Mouse (Mus musculus) thymus, adult 2 months (tissue): Measurements from ENCODE around the gene Yars.

Experiments
- CTCF ChIP-seq: fragments of 200-500 bp; IDR thresholded peaks from 2 replicates; pipeline ENCODE4 v1.5.1; 2012; ENCODE audit warnings: mild to moderate bottlenecking, control low read depth, low read length, moderate library complexity, borderline replicate concordance; ENCODE audit not compliant: control insufficient read depth, poor library complexity, insufficient read depth; ENCODE audit errors: extremely low read depth
- POLR2A ChIP-seq: fragments of 200-500 bp; IDR thresholded peaks from 2 replicates; pipeline ENCODE4 v1.6.1; 2012; ENCODE audit warnings: mild to moderate bottlenecking, low read length, control low read depth, moderate library complexity; ENCODE audit not compliant: control insufficient read depth, poor library complexity, insufficient read depth; ENCODE audit errors: extremely low read depth

- TF ChIP-seq POLR2A (no peak), CTCF (no peak)
These were observed 10.0 kb upstream of the Yars start for GRCm38 (mm10) chr4:129179560-129179959.
